Mouse (Mus musculus) heart, adult 8-10 months (tissue): ENCODE results near the gene Ddx58. TPM values are rescaled to one million over a fixed set of nuclear protein-coding genes. Genes with fewer than 3 reads are reported as not detected.

Experiments used
- DNase-seq: peaks from one replicate; pipeline ENCODE4 v3.0.0; 2022; ENCODE audit warnings: low spot score
- total RNA-seq, 4 experiments: library from RNA; stranded (reverse); gene quantifications; 2 replicates each; pipeline ENCODE4 v1.2.4; 2022

The Ddx58 gene
- total RNA-seq, 4 experiments from 2014 or later, result 6.3 to 9.0 (median 7.0) TPM

DNA sequence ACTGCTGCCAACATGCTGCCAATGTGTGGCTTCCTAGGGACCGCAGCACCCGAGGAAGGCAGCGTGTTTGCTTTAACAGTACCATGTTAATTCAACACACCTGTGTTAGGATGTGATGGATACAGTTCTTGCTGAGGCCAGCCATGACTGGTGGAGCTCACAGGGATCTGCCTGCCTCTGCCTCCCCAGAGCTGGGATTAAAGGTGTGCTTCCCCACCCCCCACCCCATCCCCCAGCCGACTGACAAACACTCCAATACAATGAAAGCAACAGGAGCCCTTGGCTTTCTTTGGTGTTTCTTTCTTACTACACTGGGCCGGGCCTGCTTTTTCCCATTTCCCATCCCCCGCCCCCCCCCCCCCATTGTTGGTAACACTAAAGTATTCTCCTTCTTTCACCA is 5.4 kb downstream of the Ddx58 start:
- DNase-seq, result no peak

- no peak for DNase-seq
Observed at GRCm38 (mm10) chr4:40233062-40233664, 6.5 kb downstream of the Ddx58 start.

- DNase-seq, result no peak
Observed at GRCm38 (mm10) chr4:40229723-40230122, 9.9 kb downstream of the Ddx58 start.

GRCm38 (mm10) chr4:40227886-40228285 is 11.7 kb downstream of the Ddx58 start:
- DNase-seq, result no peak

GRCm38 (mm10) chr4:40227131-40227530 is 12.5 kb downstream of the Ddx58 start:
- no peak for DNase-seq

GRCm38 (mm10) chr4:40226095-40226494 is 13.5 kb downstream of the Ddx58 start:
- no peak for DNase-seq

DNA sequence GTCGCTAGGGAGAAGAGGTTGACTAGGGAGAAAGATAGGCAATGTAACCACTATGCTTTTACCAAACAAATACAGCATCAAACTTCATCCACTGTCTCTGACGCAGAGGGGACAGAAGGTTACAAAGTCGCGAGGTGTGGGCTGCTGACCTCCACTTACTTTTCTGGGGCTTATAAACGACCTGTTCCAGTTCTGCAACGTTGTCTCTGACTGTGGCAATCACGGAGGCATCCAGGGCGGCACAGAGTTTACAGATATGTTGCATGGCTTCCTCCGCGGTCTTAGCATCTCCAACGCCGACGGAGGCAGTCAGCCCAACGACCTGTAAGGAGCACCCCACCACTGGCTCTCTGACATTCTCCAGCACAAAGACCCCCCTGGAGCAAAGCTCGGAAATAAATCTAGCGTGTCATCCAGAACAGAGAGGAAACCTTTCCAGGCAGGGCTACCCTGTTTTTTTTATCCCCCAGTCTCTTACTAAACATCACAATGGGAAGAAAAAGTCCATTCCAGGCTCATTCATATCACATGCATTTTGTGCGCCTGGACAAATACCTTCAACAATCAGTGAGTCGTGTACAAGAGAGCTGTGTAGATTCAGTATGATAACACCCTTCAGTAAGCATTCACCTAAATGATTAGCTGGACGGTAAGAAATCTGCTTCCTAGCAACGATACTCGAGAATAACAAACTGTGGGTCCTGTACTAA is 17.6 kb downstream of the Ddx58 start:
- no peak for DNase-seq

DNA sequence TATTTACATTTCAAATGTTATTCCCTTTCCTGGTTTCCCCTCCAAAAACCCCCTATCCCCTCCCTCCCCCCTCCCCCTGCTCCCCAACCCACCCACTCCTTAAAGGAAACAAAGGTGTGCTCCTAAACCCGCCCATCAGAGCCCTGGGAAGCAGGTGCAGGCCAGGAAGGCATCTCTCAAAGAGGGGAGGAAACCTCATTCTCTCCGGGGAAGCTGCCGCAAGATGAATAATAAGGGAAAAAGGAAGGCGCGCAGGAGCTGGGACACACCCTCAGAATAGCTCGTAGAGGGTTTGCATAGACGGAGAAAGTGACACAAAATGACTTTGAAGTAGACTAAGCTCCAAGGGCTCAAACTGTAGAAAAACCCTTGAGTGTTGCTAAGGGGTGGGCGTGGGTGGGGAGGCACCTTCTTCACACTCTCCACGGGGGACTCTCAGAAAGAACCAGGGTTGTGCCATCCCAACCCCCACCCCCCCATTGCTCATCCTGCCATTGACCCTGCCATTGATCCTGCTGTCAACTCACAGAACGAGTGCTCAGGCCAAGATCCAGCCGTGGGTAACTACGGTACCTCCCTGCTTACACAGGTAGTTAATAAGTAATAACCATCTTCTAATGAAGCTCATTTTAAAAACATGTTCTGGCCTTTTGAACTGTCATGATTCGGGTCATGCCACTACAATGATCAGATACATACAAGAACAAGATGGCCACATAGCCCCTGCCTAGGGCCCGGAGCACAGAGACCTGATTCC is 18.4 kb downstream of the Ddx58 start:
- no peak for DNase-seq

DNA sequence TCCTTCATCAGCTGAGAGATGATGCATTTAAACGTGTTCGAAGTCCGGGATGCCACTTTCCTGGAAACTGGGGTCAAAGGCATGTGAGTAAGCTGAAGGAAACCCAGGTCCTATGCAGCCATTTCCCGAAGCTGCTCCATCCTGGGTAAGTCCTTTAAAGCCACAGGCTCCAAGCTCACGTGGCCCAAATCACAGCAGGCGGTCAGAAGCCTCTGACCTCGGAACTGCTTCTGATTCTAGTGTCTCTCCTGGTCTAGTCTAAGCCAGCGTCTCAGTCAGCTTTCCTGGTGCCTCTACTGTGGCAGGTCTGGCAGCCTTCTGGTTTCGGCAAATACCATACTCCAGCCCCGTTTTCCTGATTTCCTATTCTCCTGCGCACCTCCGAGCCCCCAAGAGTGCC is 19.2 kb downstream of the Ddx58 start:
- no peak for DNase-seq

DNA sequence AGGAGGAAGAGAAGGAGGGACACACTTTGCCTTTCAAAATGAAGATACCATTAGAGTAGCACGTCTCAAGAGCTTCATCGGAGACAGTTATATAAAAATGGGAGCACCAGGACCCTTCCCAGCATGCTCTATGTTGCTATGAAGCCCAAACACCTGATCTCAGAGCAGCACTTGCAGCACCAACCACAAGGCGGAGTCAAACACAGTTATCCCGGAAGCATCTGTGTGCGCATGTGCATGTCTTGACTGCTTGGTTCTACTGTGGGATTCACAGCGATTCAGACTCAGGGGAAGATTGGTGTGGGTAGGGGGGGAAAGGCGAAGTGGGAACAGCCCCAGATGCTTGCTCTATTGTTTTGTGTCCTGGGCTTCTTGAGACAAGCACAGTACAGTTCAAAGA is 21.2 kb downstream of the Ddx58 start:
- DNase-seq, result no peak

DNA sequence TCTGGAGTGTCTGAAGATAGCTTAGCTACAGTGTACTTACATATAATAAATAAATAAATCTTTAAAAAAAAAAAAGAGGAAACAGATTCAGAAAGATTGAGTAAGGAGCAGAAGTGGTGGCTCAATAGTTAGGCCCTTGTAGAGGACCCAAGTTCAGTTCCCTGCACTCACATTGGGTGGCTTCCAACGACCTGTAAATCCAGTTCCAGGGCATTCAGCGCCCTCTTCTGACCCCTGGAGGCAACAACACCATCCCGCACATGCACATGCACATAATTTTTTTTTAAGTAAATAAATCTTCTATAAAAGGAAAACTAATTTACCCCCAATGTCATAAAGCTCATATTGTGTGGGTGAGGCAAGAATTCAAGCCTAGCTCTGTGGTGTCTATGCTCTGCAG is 21.7 kb downstream of the Ddx58 start:
- DNase-seq, result no peak

- DNase-seq, result no peak
Observed at GRCm38 (mm10) chr4:40212177-40212576, 27.5 kb downstream of the Ddx58 start.

- no peak for DNase-seq
Observed at GRCm38 (mm10) chr4:40207701-40208100, 31.9 kb downstream of the Ddx58 start.

DNA sequence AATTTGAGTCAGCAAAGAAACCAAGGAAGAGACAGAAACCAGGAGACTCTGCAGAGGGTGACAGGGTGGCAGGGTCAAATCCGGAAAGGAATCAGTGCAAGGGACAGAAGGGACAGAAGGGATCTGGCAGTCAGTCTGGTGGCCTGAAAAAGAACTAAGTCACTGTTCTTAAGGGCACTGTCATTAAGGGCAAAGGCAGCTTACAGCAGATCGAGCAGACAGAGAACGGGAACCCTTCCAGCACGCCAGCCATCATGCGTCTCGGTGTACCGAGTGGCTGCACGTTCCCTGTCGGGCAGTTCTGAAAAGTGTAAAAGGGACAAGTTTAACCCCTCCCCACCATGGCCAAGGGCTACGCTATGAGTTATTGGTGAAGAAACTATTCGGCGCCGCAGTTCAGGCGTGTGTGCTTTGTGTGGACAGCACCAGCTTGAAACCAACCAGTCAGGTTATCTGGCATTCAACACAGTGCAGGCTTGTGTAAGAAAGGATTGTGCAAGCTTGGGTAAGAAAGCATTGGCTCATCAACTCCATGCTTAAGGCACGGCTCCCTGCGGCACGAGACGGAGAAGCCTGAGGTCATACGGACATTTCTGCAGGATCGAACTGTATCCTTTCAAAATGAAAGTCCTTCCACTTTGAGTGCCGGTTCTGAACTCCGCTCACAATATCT is 34.3 kb downstream of the Ddx58 start:
- DNase-seq, result no peak

GRCm38 (mm10) chr4:40204374-40204773 is 35.3 kb downstream of the Ddx58 start:
- no peak for DNase-seq

DNA sequence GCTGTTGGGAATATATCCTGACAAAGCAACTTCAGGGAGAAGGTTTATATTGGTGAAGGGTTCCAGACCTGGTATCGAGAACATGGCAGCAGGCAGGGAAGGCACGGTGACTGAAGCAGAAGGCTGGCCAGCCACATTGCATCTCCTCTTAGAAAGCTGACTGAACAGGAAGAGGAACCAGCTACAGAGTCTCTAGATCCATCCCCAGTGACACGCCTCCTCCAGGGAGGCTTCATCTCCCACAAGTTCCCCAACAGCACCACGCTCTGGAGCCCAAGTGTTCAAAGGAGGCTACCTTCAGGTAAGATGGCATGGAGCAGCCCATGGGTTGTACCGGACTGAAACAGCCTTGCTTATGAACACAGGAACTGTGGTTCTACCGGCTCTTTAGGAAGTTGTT is 37.4 kb downstream of the Ddx58 start:
- DNase-seq, result no peak

- DNase-seq, result no peak
Observed at GRCm38 (mm10) chr4:40195336-40195735, 44.3 kb downstream of the Ddx58 start.

DNA sequence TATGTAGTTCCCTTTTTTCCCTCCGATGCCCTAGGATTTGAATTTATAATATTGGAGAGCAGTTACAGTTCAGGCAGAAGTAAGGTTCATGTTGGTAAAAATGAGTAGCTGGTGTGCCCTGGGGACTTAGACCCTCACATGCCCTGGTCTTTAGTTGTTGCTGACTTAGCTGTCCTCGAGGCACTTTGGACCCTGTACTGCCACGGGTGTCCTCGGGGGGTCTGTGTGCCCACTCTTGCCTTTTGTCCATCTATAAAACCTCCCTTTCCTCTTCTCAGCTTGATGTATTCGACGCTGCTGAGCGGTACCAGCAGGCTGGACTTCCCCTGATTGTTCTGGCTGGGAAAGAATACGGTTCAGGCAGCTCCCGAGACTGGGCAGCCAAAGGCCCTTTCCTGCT is 46.2 kb downstream of the Ddx58 start:
- DNase-seq, result no peak

- no peak for DNase-seq
Observed at GRCm38 (mm10) chr4:40192246-40192645, 47.4 kb downstream of the Ddx58 start.

DNA sequence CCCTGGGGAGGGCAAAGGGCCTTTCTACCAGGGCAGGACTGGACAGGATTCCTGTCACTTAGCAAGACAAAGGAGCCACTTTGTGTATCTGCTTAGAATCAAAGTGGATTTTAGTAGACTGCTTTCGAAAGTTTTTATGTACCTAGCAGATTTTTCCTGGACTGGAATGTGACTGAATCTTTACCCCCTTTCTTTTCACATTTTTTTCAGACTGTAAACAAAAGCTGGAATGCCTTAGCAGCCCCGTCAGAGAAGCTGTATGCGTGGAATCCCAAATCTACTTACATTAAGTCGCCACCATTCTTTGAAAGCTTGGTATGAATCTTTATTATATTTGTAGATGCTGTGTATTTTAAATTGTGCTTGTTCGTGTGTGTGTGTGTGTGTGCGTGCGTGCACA is 51.7 kb downstream of the Ddx58 start:
- no peak for DNase-seq

DNA sequence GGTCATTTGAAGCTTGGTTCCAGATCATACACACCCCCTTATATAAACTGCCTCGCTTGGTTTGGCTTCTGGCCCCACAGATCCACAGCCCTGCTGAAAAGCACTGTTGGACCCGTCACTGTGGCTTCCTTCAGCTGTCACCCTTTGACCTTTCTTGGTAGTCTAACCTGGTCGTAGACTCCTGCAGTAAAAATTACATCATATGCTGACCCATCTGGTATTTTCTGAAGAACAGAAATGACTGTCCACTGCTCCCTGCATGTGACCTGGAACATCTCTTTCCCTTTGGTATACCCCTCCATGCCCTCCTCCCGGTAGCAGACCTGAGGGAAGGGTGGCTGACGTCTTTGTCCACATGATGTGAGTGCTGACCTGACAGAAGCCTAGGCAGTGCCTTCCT is 55.2 kb downstream of the Ddx58 start:
- DNase-seq, result no peak

GRCm38 (mm10) chr4:40183781-40184180 is 55.8 kb downstream of the Ddx58 start:
- DNase-seq, result no peak
